Mouse (Mus musculus): Measurements from ENCODE around the gene Agbl3.

The Agbl3 gene

DNA sequence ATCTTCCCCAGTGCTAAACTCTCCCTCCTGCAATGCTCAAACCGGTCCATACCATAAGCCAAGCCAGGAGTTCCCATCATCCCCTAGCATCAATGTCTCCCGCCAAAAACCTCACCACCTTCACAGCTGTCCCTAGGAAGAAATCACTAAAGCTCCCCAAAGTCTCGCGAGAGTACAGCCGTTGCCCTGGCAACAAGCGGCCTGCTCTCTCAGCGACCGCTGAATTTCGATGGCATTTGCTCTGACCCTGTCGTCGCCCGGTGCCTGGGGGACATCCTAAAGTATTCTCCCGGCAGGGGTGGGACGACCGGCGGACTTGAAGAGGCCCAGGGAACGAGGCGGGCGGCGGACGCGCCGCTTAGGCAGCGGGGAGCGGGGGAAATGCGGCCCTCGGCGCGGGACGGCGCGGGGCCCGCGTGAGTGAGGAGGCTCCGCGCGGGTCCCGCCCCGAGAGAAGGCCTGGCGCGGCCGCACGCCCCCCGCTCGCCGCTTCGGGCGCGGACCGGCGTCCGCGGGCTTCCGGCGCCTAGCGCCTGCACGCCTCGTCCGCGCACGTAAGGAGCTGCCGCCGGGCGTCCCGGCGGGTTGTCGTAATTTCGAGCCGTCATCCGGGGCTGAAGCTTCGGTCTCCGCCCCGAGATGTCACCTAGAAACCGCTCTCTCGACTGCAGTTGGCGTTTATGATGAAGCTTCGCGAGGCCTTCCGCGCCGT, at the start of gene Agbl3:
Agbl3 (plus strand) TSS at position 202 of the 712 bp plus-strand sequence.
- peak; percentile 97 for DNase-seq (ENCODE audit: low read depth, low spot score)

DNA sequence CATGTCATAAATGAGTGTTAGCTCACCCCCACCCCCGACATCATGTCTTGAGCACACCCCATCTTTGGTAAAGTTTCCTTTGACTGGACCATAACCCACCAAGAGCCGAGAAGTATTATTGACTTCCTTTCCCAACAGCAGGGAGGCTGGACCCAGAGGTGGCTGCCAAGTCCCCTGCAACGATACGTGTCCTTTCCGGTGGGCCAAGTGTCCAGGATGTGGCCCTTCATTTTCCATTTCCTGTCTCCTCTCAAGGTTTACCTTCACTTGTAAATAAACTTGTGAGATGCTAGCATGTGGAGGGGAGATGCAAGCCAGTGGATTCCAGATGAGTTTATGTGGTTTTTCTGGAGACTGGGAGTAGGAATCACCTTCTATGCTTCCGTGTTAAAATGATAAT, 49.2 kb upstream of the Agbl3 start:
- DNase-seq (ENCODE audit: low read depth, low spot score) = no peak

DNA sequence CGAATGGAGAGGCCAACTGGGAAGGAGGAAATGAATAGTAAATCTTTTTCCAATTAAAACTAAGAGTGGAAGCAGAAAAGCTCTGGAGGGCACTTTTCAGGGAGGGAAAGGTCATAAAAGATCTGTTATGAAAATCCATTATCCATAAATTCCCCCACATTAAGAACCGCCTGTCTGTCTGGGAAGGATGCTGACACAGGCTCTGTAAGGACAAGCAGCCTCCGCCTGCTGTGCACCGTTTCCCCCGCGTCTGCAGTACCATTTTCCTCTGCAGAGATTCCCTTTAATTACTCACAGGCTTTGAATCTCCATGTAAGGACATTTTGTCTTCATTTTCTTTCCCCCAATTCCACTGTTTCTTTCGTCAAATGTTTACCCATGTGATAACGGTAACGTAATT, 48.7 kb upstream of the Agbl3 start:
- no peak for DNase-seq (ENCODE audit: low read depth, low spot score)

DNA sequence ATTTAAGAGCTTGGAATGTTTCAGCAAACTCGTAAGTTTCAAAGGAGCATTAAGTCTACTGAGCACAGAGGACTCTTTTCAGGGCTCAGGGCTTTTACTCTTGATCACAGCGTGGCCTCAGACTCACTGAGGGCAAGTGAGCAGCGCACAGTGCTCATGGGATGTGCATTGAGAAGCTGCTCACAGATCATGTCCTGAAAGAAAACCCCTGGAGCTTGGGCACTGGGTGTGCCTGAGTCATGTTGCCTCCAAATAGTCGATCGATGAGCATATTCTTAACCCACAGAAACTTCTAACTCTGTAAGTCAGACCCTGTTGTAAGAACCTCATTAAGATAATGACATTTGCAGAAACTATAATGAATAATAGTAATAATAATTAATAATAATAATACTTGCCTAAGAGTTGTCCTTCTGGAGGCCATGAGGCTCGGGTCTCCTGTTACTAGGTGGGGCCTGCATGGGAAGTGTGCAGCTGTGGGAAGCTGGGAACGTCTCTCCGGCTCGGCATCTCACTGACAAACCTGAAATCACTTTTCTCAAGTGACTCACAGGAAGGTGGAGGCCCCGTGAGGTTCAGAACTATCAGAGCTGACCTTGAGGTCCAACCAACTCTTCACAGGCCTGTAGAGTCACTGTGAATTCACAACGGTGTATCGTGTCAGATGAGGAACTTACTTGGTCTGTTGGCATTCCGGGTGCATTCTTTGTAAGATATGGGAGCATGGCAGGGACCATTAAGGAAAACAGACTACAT, 45.1 kb upstream of the Agbl3 start:
- peak; percentile 88 for DNase-seq (ENCODE audit: low read depth, low spot score)

- peak; percentile 54 for DNase-seq (ENCODE audit: low read depth, low spot score)
Observed at GRCm38 (mm10) chr6:34736934-34737333, 43.3 kb upstream of the Agbl3 start.

DNA sequence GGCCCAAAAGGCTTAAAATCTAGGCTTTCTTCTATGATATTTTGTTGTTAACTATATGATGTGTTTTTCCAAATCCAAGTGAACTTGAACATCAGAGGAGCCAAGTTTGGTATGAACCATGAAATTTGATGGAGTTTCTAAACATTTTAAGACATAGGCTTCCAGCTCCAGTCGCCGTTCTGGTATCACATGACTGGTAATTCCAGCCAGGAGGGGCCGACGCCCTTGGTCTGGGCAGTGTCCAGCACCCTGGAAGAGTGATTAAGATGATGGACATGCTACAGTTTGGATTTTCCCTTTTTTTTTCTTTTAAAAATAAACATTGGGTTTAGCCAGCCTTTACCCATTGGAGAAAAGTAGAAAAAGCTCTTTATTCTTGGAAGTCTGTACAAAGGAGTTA, 36.3 kb upstream of the Agbl3 start:
- DNase-seq (ENCODE audit: low read depth, low spot score) = peak; percentile 94

DNA sequence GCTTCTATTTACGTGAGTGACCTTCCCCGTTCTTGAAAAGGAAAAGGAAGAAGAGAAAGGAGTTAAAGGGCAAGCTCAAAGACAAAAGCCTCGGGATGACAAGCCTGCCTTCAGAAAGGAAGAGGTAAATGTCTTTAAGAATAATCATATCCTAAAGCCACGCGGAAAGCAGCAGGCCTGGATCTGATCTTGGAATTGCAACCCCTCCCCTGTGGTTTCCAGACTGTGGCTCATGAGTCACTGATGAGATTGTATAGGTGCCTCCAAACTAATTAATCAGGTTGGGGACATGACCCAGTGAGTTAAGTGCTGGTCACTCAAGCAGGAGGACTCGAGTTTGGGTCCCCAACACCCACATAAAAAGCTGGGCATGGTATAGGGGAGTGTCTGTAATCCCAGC, 32.4 kb upstream of the Agbl3 start:
- peak; percentile 77 for DNase-seq (ENCODE audit: low read depth, low spot score)

DNA sequence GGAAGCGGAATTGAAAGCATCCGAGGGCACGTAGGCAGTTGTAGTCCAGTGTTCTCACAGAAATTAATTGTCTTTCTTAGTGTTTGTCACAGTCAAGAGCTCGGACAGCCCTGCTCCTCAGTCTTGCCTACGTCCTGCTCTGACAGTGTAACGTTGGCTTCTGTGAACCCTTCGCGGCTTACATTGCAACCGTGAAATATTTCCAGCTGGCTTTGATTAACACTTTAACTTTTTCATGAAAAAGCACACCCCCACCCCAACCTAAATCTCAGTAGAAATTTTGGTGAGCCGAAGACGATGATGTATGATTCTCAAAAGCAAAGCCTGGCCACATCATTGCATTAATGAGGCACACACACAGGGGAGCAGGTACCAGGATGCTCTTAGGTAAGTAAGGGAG, 31.7 kb upstream of the Agbl3 start:
- DNase-seq (ENCODE audit: low read depth, low spot score) = peak; percentile 79

DNA sequence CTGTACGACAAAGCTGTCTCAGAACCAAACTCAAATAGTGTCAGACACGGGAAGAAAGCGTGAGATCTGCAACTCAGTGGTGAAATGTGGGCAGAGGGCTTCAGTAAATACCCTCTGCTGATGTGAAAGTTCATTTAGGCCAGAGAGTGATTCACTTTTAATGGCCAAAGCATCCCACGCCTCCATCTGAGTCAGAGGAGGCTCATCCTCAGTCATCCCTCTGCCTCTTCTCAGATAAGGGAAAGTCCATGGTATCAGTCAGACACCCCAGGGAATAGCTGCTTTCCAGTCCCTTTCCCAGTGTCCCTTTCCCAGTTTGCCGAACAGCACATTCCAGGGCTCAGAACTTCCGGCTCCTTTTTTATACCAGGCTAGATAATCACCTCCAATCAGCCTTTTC, 30.7 kb upstream of the Agbl3 start:
- DNase-seq (ENCODE audit: low read depth, low spot score) = peak; percentile 89

DNA sequence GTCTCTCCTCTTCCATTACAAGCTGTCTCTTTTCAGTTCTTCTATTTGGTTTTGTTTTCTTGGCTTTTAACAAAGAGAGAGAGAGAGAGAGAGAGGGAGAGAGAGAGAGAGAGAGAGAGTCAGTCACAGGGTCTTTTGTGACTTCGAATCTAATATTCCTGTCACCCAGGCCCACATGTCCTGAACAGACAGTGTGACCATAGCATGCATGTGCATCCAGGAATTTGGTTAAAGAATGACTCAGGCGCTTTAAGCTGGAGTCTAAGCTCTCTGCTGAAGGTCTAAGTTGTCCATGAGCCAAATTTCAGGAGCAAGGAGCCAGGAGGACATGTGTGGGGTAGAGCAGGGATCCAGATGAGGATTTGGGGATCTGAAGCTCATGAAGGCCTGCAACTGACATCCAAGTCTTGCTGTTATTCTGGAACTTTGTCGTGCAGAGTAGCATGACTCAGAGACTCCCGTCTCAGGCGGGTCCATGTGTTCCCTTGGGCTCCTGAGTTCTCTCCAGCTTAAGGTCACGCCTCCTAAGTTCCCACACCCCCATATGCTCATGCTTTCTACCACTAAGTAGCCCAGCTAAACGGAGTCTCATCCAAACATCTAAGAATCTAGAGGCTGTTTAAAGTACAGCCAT, 29.6 kb upstream of the Agbl3 start:
- DNase-seq (ENCODE audit: low read depth, low spot score) = peak; percentile 92

DNA sequence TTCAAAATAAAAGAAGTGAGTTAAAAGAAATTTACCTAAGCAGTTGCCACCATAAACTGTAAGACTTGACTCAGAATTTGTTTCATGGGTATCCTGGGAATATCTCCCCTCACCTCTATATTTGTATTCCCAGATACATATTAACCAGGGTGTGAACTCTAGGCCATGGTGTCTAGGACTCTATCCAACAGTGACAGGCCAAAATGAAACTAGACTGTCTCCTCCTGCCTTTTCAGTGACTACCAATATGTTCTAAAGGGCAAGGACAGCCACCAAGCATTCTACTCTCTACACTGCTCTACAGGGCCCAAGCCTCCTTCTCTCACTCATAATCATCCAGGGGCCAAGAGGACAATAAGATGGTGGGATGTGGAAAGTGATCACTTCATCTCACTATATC, 28.6 kb upstream of the Agbl3 start:
- no peak for DNase-seq (ENCODE audit: low read depth, low spot score)

- peak; percentile 92 for DNase-seq (ENCODE audit: low read depth, low spot score)
Observed at GRCm38 (mm10) chr6:34754448-34754847, 25.8 kb upstream of the Agbl3 start.

DNA sequence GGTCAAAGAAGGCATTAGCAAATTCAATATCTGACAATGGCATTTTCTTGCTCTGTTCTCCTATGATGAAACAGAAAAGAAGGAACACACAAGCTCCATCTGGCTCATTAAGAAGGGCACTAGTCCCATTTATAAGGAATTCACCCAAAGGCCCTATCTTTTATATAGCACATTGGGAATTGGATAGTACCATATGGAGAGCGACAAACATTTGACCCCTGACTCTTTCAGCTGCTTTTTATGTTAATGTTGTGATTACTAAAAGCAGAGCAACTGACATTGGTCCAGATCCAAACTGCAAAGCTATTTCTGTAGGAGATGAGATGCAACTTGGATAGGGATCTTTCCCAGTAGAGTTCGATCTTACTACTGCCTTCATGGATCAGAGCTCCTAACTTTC, 21.9 kb upstream of the Agbl3 start:
- DNase-seq (ENCODE audit: low read depth, low spot score) = no peak

- DNase-seq (ENCODE audit: low read depth, low spot score) = peak; percentile 87
Observed at GRCm38 (mm10) chr6:34760023-34760422, 20.2 kb upstream of the Agbl3 start.

DNA sequence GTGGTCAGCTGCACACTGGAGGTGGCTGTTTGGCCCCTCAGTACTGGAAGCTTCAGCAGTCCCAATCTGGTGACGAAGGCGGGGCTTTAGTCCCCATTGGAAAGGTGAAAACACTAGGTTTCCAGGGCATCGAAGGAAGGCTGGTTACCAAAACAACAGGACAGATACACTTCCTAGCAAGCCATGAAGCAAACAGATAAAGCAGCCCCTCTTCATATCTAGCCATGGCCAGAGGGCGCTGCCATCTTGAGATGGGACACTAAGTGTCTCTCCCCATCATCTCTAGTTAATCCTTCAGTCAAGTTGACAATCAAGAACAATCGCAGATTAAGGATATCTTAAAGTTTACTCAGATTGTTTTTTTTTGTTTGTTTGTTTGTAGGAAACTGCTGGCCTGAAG, 14.5 kb upstream of the Agbl3 start:
- no peak for DNase-seq (ENCODE audit: low read depth, low spot score)

- no peak for DNase-seq (ENCODE audit: low read depth, low spot score)
Observed at GRCm38 (mm10) chr6:34769984-34770383, 10.2 kb upstream of the Agbl3 start.

GRCm38 (mm10) chr6:34770491-34770890, 9.7 kb upstream of the Agbl3 start:
- DNase-seq (ENCODE audit: low read depth, low spot score) = no peak

- peak; percentile 54 for DNase-seq (ENCODE audit: low read depth, low spot score)
Observed at GRCm38 (mm10) chr6:34776396-34776795, 3.8 kb upstream of the Agbl3 start.

- peak; percentile 47 for DNase-seq (ENCODE audit: low read depth, low spot score)
Observed at GRCm38 (mm10) chr6:34777094-34777493, 3.1 kb upstream of the Agbl3 start.

DNA sequence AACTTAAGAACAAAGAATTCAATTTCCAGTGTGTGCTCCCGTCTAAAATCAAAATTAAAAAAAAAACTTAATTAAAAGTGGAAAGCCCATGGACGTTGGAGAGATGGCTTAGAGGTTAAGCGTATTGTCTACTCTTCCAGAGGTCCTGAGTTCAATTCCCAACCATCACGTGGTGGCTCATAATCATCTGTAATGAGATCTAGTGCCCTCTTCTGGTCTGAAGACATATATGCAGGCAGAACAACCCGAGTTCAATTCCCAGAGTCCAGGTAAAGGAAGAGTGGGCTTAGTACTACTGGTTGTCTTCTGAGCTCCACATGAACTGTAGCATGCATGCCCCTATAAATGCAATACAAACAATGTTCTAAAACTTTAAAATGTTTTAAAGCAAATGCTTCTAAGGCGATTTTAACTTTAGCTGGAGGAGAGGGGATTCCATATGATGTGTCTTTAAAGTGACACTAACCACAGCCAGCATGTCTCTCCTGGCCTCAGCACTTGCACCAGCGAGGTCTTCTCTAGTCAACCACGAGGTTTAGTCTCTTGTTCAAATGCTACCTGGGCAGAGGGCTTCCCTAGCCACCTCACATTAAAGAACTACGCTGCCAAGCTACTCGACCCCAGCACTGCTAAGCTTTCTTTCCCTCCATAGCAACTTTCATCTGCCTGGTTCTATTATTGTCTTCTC, 2.1 kb upstream of the Agbl3 start:
- DNase-seq (ENCODE audit: low read depth, low spot score) = peak; percentile 73

DNA sequence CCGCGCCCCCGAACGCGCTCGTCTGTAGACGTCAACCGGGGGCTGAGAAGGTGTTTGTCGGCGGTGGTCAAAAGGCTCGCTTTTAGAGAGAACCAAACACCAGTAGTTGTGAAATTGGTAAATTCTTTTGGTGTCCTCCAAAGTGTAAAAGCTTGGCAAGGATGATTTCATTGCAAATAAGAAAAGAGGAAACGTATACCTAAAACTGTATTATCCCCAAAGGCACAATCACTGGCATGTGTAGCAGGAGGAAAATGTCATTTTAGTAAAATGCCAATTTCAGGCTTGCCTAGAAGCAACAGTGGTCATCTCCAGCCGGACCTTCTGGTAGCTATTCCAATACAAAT, 684 bp downstream of the Agbl3 start:
- no peak for DNase-seq (ENCODE audit: low read depth, low spot score)

GRCm38 (mm10) chr6:34782493-34782892, 2.3 kb downstream of the Agbl3 start:
- DNase-seq (ENCODE audit: low read depth, low spot score) = peak; percentile 73

All from 3T3-L1 (cell line).